Mouse (Mus musculus): ENCODE data around the gene Qars.

Gene Qars

DNA sequence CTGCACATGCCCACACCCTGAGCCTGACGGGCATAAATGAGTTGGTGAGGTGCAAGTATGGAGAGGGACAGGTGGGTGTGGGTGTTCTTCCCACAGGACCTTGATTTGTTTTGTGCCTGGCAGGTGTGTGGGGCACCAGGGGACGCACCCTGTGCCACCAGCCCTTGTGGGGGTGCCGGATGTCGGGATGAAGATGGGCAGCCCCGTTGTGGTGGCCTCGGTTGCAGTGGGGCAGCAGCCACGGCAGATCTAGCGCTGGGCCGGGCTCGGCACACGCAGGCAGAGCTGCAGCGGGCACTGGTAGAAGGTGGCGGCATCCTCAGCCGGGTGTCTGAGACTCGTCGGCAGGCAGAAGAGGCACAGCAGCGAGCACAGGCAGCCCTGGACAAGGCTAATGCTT lies 19.1 kb upstream of the Qars start:
- DNase-seq = no peak

DNA sequence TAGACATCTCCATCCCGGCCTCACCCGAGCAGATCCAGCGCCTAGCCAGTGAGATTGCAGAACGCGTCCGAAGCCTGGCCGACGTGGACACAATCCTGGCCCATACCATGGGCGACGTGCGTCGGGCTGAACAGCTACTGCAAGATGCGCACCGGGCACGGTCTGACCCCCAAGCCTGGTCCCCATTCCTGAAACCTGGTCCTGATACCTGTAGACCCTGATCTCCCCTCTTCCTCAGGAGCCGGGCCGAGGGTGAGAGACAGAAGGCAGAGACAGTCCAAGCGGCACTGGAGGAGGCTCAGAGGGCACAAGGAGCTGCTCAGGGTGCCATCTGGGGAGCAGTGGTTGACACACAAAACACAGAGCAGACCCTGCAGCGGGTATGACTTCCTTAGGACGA lies 18.3 kb upstream of the Qars start:
- DNase-seq = no peak

DNA sequence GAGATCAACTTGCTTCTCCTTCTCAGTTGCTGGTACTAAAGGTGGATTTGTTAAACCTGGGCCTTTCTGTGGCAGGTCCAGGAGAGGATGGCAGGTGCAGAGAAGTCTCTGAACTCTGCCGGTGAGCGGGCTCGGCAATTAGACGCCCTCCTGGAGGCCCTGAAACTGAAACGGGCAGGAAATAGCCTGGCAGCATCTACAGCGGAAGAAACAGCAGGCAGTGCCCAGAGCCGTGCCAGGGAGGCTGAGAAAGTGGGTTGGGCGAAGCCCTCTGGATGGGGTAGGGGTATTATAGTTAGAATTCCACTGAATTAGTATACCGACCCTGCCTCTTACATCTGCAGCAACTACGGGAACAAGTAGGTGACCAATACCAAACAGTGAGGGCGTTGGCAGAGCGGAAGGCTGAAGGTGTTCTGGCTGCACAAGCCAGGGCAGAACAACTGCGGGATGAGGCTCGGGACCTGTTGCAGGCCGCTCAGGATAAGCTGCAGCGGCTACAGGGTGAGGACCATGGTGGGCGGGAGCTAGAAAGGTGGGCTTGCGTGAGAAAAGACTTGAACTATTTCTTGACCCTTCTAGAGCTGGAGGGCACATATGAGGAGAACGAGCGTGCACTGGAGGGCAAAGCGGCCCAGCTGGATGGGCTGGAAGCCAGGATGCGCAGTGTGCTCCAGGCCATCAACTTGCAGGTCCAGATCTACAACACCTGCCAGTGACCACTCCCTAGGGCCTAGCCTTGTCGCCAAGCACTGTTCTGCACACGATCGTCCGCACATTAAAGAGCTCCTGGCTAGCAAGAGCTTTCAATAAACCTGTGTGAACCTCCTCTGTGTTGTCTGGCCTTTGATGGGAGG lies 17.6 kb upstream of the Qars start:
- peak in 1 of 2 experiments; percentile 52 for DNase-seq

DNA sequence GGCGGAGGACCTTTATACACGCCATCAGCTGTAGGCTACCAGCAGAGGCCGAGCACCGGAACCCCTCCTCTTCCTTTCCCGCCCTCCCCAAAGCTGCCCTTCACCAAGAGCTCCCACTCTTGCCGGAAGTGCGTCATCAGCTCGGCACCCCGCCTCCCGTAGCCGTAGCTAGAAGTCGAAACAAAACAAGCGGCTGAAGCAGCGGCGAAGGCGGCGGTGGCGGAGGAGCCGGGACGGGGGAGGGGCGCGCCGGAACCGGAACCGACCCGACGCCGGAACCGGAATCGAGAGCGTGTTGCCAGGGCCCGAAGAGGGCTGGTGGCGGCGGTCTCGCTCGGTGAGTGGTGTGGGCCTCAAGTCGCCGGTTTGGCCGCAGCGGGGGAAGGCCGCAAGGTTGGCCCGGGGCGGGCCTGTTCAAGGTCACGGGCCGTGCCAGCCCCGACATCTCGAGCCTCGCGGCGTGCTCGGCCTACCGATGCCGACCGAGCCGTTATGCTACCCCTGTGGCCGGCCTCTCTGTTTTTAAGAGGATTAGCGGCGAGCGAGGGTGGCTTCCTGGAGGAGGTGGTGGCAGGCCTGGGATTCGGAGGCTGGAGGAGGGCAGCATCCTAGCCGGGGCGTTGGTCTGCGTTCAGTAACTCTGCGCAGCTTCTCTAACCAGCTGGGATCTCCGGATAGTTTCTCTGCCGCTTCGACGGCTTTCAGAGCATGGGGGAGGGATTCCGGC lies 16.8 kb upstream of the Qars start, which contains the start of gene Usp19:
Usp19 (plus strand) TSS at position 44 of the 727 bp plus-strand sequence.
- DNase-seq = peak; percentile 96 to 97

DNA sequence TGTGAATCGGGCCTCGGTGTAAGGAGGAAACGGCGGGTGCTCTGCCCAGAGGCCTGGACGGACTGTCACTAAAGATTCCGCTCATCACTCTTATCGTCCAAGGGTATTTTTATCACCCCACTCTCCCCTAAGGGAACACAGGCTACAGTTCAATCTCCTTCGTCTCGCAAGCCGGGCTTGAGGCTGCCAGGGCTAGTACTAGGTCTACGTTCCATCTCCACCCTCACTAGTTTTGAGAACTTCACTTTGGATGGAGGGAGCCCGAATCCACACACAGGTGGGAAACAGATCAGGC lies 16.3 kb upstream of the Qars start:
- no peak for DNase-seq

DNA sequence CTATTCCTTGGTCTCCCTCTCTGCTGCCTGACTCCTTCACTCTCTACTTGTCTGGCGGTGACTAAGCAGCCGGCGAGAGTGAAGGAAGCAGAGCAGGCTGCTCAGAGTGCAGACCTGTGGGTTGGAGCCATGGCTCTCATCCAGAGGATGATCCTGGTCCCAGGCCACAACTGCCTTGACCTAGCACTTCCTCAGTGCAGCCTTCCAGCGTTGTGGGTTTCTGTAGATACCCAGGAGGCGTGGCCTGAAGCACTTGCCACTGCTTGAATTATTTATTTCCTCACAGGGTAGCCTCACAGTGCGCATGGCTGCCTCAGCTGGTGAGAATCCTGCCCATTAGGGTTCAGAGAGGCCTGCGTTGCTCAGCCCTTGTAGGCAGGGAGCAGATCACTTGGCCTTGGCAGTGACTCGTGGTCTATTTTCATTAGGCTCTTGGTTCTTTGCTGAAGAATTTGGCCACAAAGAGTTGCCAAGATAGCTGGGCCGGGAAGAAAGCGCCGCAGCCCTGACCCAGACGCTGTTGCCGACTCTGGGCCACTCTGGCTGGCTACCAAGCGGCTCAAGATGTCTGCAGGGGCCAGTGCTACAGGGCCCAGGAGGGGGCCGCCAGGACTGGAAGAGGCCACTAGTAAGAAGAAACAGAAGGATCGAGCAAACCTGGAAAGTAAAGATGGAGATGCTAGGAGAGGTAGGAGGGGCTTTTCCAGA lies 15.3 kb upstream of the Qars start:
- peak in 1 of 2 experiments; percentile 47 for DNase-seq

DNA sequence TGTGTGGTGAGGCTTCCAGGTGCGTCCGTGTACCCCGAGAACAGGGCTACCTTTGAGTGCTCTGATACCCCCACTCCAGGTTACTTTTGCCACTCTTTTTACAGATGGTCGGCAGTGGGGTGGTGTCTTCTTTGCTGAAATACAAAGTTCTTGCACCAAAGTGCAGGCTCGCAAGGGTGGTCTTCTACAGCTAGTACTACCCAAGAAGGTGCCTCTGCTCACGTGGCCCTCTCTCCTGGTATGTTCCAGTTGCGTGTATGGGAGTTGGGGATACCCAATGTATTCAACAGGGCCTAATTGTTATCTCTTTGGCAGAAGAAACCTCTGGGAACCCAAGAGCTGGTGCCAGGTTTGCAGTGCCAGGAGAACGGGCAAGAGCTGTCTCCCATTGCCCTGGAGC lies 14.3 kb upstream of the Qars start:
- no peak for DNase-seq

DNA sequence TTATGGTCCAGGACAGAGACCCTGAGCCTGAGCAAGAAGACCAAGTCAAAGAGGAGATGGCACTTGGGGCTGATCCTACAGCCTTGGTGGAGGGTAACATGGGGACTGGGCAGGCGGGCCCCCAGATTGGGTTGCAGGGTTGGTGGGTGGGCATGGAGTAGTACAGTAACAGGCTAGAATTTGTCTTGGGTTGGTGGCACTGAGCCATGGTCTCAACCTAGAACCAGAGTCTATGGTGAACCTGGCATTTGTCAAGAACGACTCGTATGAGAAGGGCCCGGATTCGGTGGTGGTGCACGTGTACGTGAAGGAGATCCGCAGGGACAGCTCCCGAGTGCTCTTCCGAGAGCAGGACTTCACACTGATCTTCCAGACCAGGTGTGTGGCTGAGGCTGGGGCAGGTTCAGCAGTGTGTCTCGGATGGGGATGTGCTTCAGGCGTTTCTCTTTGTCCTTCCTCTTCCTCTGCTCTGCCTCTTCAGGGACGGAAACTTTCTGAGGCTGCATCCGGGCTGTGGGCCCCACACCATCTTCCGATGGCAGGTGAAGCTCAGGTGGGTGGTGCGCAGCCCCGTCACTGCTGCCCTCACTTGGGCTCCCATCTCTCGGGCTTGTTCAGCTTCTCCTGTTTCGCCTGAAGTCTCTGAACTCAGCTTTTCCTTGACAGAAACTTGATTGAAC lies 13.2 kb upstream of the Qars start:
- DNase-seq = no peak

DNA sequence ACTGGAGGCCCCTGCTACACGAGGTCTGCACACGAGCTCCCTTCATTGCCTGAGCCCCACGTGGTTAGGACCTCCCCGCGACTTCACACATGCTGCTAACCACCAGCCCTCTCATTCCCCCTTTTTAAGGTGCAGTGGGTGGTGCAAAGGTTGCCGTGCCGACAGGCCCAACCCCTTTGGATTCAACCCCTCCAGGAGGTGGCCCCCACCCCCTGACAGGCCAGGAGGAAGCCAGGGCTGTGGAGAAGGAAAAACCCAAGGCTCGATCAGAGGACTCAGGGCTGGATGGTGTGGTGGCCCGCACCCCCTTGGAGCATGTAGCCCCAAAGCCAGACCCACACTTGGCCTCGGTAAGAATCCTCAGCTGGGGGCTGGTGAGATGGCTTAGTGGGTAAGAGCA lies 12.6 kb upstream of the Qars start:
- DNase-seq = no peak

DNA sequence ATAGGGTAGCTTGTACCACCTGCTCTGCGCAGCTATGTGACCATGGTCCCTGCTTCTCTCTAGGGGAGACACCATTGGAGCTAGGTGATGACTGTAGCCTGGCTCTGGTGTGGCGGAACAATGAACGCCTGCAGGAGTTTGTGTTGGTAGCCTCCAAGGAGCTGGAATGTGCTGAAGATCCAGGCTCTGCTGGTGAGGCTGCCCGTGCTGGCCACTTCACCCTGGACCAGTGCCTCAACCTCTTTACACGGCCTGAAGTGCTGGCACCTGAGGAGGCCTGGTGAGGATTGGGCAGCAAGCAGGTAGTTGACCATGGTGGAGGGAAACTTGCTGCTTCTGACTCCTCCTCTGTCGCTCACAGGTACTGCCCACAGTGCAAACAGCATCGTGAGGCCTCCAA lies 8.3 kb upstream of the Qars start:
- DNase-seq = no peak

DNA sequence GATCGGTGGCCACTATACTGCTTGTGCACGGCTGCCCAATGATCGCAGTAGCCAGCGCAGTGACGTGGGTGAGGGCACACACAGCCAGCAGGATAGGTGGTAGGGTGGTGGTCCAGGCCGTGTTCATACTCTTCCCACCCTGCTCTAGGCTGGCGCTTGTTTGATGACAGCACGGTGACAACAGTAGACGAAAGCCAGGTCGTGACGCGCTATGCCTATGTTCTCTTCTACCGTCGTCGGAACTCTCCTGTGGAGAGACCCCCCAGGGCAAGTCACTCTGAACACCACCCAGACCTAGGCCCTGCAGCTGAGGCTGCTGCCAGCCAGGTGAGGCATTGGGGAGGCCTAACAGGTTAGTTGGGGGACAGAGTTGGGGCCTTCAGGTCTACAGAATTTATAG lies 7.6 kb upstream of the Qars start:
- no peak for DNase-seq

DNA sequence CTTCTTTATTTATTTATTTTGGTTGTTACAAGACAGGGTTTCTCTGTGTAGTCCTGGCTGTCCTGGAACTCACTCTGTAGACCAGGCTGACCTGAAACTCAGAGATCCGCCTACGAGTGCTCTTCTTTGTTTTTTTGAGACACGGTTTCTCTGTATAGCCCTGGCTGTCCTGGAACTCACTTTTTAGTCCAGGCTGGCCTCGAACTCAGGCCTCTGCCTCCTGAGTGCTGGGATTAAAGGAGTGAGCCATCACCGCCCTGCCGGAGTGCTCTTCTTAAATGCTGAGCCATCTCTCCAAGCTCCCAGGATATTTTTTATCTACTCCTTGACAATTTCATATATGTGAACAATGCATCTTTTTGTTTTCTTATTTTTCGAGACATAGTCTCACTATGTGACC lies 605 bp upstream of the Qars start:
- no peak for DNase-seq

DNA sequence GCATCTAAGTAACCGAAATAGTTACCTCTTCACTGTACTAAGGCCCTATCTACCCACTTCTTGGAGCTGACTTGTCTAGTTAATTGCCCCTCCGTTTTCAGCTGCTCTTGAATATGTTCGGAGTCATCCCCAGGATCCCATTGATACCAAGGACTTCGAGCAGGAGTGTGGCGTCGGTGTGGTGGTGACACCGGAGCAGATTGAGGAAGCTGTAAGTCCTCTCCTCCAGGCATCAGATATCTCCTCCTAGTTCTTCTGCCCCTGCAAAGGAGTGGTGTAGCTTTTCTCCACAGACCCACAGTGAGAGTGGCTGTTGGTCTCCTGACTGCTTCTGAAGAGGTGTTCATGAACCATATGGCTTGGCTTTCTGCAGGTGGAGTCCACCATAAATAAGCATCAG lies 1.3 kb downstream of the Qars start:
- DNase-seq = no peak

DNA sequence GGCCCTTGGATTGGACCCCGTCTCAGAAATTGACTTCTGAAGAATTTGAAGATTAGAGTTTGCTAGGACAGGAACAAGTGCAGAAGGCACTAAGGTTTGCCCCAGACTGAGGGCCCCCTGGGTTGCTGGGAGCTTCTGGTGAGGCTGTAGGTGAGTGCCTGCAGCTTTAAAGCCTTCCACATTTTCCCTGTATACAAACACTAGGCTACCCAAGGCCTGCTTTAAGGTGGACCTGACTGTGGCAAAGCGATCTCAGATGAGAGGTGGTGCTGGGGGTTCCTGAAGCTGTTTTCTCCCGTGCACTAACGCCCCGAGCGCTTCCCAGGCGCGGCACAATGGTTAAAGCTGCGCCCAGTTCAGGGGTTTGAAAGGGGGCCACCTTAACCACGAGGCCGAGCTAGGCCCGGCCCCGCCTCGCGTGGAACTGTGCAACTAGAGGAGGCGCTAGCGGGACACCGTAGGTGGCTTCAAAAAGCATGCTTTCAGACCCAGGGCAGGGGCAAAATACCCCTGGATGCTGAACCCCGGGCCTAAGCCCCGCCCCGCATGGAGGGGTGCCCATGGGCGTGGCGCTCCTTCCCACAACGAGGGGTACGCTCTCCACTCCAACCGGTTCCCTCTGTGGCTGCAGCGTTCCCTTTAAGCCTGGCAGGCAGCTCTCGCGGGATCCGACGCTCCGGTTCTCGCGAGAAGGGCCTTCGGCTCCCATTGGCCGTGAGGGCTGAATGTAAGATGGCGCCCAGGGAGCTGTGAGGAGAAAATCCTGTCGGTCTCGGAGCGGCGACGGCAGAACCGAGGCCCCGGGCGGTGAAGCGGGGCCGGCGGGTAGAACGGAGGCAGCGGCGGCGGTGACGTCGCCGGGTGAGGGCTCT lies 9.1 kb downstream of the Qars start, which contains the start of gene Qrich1:
Qrich1 (plus strand) TSS at position 427 of the 872 bp plus-strand sequence.
- peak; percentile 96 to 97 for DNase-seq

DNA sequence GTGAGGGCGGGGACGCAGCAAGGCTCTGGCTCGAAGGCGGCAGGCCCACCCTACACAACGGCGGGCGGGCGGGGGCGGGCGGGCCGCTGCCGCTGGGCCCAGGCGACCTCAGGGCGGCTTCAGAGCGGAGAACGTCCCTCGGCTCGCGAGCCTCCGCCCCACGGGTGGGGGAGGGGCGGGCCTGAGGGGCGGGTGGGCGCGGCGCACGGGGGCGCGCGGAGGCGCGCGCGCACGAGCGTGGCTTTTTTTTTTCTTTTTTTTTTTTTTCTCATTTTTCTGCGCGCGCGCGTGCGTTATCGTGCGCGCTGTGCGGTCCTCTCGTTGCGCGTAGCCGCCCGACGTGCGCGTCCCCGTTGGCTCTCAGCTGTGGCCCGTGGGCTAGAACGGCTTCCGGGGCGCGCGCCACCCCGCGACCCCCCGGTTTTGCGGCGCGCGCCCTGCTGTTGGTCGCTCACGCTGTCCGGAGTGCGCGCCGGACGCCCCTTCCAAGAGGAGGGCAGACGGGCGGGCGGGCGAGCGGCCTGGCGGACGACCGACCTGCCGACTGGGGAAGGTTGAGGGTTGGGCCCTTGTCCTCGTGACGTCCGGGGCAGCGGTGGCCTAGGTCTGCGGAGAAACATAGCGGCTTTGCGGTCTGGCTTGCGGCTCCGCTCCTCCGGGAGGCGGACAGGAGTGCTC lies 9.9 kb downstream of the Qars start:
- DNase-seq = peak; percentile 87 to 93

DNA sequence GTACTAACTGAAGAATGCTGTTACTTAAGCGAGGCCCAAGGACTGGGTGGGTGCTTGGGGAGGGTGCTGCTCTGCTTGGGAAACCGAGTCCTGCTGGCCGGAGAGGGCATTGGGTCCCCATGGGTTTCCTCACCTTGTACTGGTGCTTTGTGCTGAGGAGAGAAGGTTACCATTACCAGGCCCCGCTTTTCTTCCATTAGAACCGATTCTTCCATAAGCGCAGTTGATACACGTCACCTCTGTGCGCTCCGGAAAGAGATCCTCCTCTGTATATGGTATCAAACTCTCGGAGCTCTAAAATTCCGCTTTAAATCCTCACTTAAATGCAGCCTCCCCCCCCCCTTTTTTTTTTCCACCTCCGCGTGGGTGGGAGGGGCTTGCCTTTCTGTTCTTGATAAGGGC lies 10.4 kb downstream of the Qars start:
- DNase-seq = no peak

DNA sequence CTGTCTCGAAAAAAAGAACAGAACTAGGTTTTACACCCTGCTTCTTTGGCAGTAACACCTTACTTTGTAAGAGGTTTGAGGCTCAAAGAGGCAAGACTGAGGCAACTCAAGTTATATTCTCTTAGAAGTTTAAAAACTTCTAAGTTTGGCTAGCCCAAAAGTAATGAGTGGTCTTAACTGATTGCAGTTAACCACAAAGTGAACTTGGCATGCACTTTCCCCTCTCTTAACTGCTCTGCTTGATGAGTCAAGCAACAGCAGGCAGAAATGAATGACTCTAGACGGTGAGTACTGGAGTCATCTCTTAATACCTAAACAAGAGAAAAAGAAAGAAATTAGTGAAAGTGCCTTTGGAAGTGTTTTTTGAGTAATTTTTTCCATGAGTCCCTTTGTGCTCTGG lies 14.1 kb downstream of the Qars start:
- no peak for DNase-seq

DNA sequence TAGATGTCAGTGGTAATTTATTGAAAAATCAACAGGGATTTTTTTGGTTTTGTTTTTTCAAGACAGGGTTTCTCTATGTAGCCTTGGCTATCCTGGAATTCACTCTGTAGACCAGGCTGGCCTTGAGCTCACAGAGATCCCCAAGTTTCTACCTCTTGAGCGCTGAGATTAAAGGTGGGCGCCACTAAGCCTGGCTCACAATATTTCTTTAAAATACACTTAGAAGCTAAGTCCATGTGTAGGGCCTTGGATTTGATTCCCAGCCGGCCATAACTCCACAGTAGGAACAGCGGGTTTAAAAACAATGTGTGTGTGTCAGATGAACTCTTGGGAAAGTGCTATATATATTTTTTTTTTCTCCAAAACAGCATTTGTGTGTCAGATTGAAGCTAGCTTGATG lies 15.8 kb downstream of the Qars start:
- DNase-seq = no peak

DNA sequence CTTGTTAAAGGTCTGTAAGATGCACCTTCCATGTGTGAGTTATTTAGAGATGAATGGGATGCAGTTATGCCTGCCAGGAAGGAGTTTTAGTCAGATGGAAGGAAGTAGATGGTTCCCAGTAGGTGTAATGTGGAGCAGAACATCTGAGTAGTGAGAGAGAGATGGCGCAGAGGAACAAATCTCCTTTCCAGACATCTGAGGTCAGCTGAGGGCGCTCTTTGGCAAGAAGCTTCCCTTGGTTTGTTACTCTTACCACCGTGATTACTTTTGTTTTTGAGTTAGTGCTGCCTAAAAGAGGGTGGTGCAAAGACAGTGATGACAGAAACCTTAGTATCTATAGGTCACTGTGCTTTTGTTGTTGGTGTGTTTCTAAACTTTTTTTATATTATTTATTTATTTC lies 17.9 kb downstream of the Qars start:
- DNase-seq = no peak

DNA sequence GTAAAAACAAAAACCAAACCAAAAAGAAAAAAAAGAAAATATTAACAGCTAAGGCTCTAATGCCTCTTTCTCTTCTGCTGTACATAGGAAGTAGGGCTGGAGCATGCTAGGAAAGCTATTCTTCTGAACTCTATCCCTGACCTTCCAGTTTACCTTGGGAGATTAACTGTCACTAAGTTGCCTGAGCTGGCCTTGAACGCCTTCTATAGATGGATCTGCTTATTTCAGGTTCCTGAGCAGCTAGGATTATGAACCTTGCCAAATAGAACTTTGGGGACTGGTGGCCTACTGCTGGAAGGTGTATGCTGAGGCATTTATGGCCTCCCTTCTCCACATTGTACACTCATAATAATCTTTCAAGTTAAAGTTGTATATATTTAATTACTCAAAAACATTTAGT lies 23.4 kb downstream of the Qars start:
- DNase-seq = no peak

DNA sequence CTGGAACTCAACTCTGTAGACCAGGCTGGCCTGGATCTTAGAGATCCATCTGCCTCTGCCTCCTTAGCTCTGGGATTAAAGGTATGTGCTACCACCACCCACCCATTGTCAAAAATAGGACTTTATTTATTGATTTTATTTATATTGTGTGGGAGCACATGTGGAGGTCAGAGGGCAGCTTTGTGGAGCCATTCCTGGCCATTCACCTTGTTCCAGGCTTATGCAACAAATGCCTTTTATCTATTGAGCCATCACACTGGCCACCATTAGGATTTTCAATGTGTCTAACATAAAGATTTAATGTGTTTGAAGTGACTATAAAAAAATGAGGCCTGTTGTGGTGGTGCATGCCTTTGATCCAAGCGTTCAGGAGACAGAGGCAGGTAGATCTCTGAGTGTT lies 24.0 kb downstream of the Qars start:
- DNase-seq = no peak

DNA sequence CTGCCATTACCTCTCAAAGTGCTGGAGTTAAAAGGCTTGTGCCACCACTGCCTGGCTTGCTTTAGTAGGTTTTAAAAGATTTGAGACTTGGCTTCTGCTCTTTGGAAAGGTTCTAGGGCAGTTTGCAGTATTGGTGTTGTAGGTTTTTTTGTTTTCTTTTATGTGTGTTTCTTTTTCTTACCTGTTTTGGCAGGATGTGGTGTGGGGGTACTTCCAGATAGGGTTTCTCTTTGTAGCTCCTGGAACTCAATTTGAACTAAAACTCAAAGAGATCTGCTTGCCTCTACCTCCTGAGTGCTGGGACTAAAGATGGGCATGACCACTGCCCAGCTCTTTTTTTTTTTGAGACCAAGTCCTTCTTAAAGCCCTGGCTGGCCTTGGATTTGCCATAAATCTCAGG lies 33.3 kb downstream of the Qars start:
- DNase-seq = no peak

All from cerebellum, postnatal 25 days (tissue).